16 mouse cellular contexts compared by ENCODE assay signal in genomic region chr7:51790690-51791560, GRCm38 (mm10).
A peak's percentile ranks its signal among the peaks of the same experiment; 100 is the strongest.
DNase-seq lines count a peak whose midpoint lies in the region; ATAC-seq and TF ChIP-seq lines count a peak whose summit lies in the region.
"Had no signal": no experiment of that assay in that cellular context is flagged by ENCODE, and none has a peak within 500 bp of the region (broad histone marks: within the 10 kb centered on the region; RNA-seq: fewer than 3 reads in every experiment).

No protein-coding gene starts in this region.

- H3K4me1 ChIP-seq in kidney, adult 2 months (ENCODE audit: control insufficient read depth, insufficient read depth, low read length): no peaks in the 10 kb centered on the region
- peaks cover 15% of the 10 kb centered on the region for H3K4me1 ChIP-seq in forebrain, embryonic 13.5 days
- H3K4me1 ChIP-seq in hindbrain, postnatal 0 days (ENCODE audit: insufficient read depth, low read length): no peaks in the 10 kb centered on the region
- H3K4me1 ChIP-seq in neural tube, embryonic 14.5 days (ENCODE audit: control insufficient read depth, insufficient read depth, low read length): 0 out of 2 replicates have a peak, but pooled peaks cover 4% of the 10 kb centered on the region
- H3K4me1 ChIP-seq in heart, embryonic 12.5 days (replicated peaks): no peaks in the 10 kb centered on the region
- H3K4me1 ChIP-seq: embryonic facial prominence, embryonic 15.5 days; heart, embryonic 13.5 days had no signal

- ATAC-seq in forebrain, embryonic 13.5 days: peak; percentile 86
- ATAC-seq in hindbrain, postnatal 0 days: peak; percentile 83
- peak; percentile 78 for ATAC-seq in neural tube, embryonic 14.5 days (ENCODE audit: low read depth)
- ATAC-seq in heart, embryonic 12.5 days (ENCODE audit: insufficient number of reproducible peaks, low FRiP score): no peak
- ATAC-seq: inflammation-experienced regulatory T-cells, adult 6 months; Patski had no signal

- H3K9ac ChIP-seq in forebrain, embryonic 13.5 days: no peak overlapping the region
- H3K9ac ChIP-seq in hindbrain, postnatal 0 days (replicated peaks; ENCODE audit: low read length): peak overlapping the region; percentile 33; the same call in 1 of the 2 replicates
- H3K9ac ChIP-seq in neural tube, embryonic 14.5 days (replicated peaks; ENCODE audit: low read depth, low read length): peak overlapping the region; percentile 33; the same call in 1 of the 2 replicates
- H3K9ac ChIP-seq in heart, embryonic 12.5 days: no peak overlapping the region
- H3K9ac ChIP-seq: embryonic facial prominence, embryonic 15.5 days; heart, embryonic 13.5 days had no signal

- H3K4me2 ChIP-seq in forebrain, embryonic 13.5 days: peak overlapping the region; percentile 27; the same call in 1 of the 2 replicates
- H3K4me2 ChIP-seq in hindbrain, postnatal 0 days (ENCODE audit: low read depth, low read length): peak overlapping the region; percentile 40
- H3K4me2 ChIP-seq in neural tube, embryonic 14.5 days (ENCODE audit: low read depth, low read length): peak overlapping the region; percentile 26
- H3K4me2 ChIP-seq in heart, embryonic 12.5 days: no peak overlapping the region
- H3K4me2 ChIP-seq: embryonic facial prominence, embryonic 15.5 days; heart, embryonic 13.5 days had no signal

- no peak for TF ChIP-seq CTCF in kidney, adult 2 months (conservative IDR thresholded peaks at IDR 0.05; ENCODE audit: insufficient read depth, insufficient read length, low read depth, low read length)
- no peak for TF ChIP-seq CTCF in hindbrain, postnatal 0 days (IDR thresholded peaks at IDR 0.05; ENCODE audit: low read depth)

- H3K27me3 ChIP-seq in kidney, adult 2 months (replicated peaks; ENCODE audit: control insufficient read depth, insufficient read depth, low read length): no peaks in the 10 kb centered on the region
- no peaks in the 10 kb centered on the region for H3K27me3 ChIP-seq in forebrain, embryonic 13.5 days
- H3K27me3 ChIP-seq in hindbrain, postnatal 0 days (ENCODE audit: insufficient read depth, low read length): no peaks in the 10 kb centered on the region
- H3K27me3 ChIP-seq in neural tube, embryonic 14.5 days (ENCODE audit: control insufficient read depth, insufficient read depth, low read length): no peaks in the 10 kb centered on the region
- no peaks in the 10 kb centered on the region for H3K27me3 ChIP-seq in heart, embryonic 12.5 days (replicated peaks)
- H3K27me3 ChIP-seq: embryonic facial prominence, embryonic 15.5 days; heart, embryonic 13.5 days; Patski had no signal

- peak; percentile 5 to 6 for DNase-seq in kidney, postnatal 4 days
- no peak for DNase-seq in kidney, adult 2 months
- DNase-seq in hindbrain, postnatal 0 days (ENCODE audit: low spot score): peak; percentile 83
- no peak for DNase-seq in gastrocnemius, postnatal 25 days
- DNase-seq in urinary bladder, adult 2 months (ENCODE audit: low spot score): no peak
- DNase-seq: adrenal gland, postnatal 25 days; cerebellum, adult 11 months; kidney, postnatal 25 days; lung, postnatal 10 days had no signal

- H3K36me3 ChIP-seq in kidney, adult 2 months (ENCODE audit: control insufficient read depth, insufficient read depth, low read length): no peaks in the 10 kb centered on the region
- no peaks in the 10 kb centered on the region for H3K36me3 ChIP-seq in forebrain, embryonic 13.5 days (ENCODE audit: poor library complexity, severe bottlenecking)
- H3K36me3 ChIP-seq in hindbrain, postnatal 0 days (ENCODE audit: insufficient read depth, low read length): no peaks in the 10 kb centered on the region
- H3K36me3 ChIP-seq in neural tube, embryonic 14.5 days (ENCODE audit: control insufficient read depth, insufficient read depth, low read length): no peaks in the 10 kb centered on the region
- no peaks in the 10 kb centered on the region for H3K36me3 ChIP-seq in heart, embryonic 12.5 days
- H3K36me3 ChIP-seq: embryonic facial prominence, embryonic 15.5 days; heart, embryonic 13.5 days had no signal

- 29% methylated on average over 17 of the region's 17 CpGs for WGBS in kidney, adult 2 months
- 32% methylated on average over 17 of the region's 17 CpGs for WGBS in forebrain, embryonic 13.5 days
- WGBS in hindbrain, postnatal 0 days: 26% methylated on average over 17 of the region's 17 CpGs
- WGBS in neural tube, embryonic 14.5 days: 25% methylated on average over 17 of the region's 17 CpGs
- WGBS in heart, embryonic 12.5 days: 77% methylated on average over 17 of the region's 17 CpGs

- no peaks in the 10 kb centered on the region for H3K9me3 ChIP-seq in forebrain, embryonic 13.5 days (replicated peaks)
- no peaks in the 10 kb centered on the region for H3K9me3 ChIP-seq in hindbrain, postnatal 0 days (ENCODE audit: low read length)
- no peaks in the 10 kb centered on the region for H3K9me3 ChIP-seq in neural tube, embryonic 14.5 days (ENCODE audit: control insufficient read depth, low read length)
- H3K9me3 ChIP-seq in heart, embryonic 12.5 days (replicated peaks): no peaks in the 10 kb centered on the region
- H3K9me3 ChIP-seq: embryonic facial prominence, embryonic 15.5 days; heart, embryonic 13.5 days had no signal

- no peak overlapping the region for H3K4me3 ChIP-seq in kidney, adult 2 months (ENCODE audit: insufficient read depth, low read depth, low read length)
- H3K4me3 ChIP-seq in forebrain, embryonic 13.5 days: no peak overlapping the region
- H3K4me3 ChIP-seq in hindbrain, postnatal 0 days (ENCODE audit: low read length): 0 out of 2 replicates have a peak overlapping the region, but pooled peaks have one; percentile 8
- H3K4me3 ChIP-seq in neural tube, embryonic 14.5 days (ENCODE audit: low read depth, low read length): no peak overlapping the region
- no peak overlapping the region for H3K4me3 ChIP-seq in heart, embryonic 12.5 days
- H3K4me3 ChIP-seq: embryonic facial prominence, embryonic 15.5 days; heart, embryonic 13.5 days had no signal

- TF ChIP-seq POLR2A in kidney, adult 2 months (IDR thresholded peaks at IDR 0.05; ENCODE audit: low read depth, low read length): no peak

- H3K27ac ChIP-seq in kidney, adult 2 months (ENCODE audit: insufficient read depth, low read depth, low read length): no peak overlapping the region
- peak overlapping the region; percentile 85 for H3K27ac ChIP-seq in forebrain, embryonic 13.5 days
- peak overlapping the region; percentile 69 for H3K27ac ChIP-seq in hindbrain, postnatal 0 days
- peak overlapping the region; percentile 82 for H3K27ac ChIP-seq in neural tube, embryonic 14.5 days (ENCODE audit: low read depth, low read length)
- H3K27ac ChIP-seq in heart, embryonic 12.5 days (ENCODE audit: poor library complexity, severe bottlenecking): no peak overlapping the region
- H3K27ac ChIP-seq: embryonic facial prominence, embryonic 15.5 days; heart, embryonic 13.5 days had no signal

Comparison
In these comparisons a context has a peak if more than half of its experiments do, and no peak if none do; other contexts are left out.
1. DNase-seq: peak in kidney, postnatal 4 days (2 of 2) and hindbrain, postnatal 0 days (single experiment); none in kidney, adult 2 months (single experiment), gastrocnemius, postnatal 25 days (single experiment) and urinary bladder, adult 2 months (single experiment).
2. H3K27ac ChIP-seq: peak in forebrain, embryonic 13.5 days (single experiment), hindbrain, postnatal 0 days (single experiment) and neural tube, embryonic 14.5 days (single experiment); none in kidney, adult 2 months (single experiment) and heart, embryonic 12.5 days (single experiment).
3. H3K9ac ChIP-seq: peak in hindbrain, postnatal 0 days (single experiment) and neural tube, embryonic 14.5 days (single experiment); none in forebrain, embryonic 13.5 days (single experiment) and heart, embryonic 12.5 days (single experiment).